In genomic region chr9:119207113-119207512, GRCm38 (mm10) we compare ENCODE assay signal across 18 mouse cellular contexts. TPM values are rescaled to one million over a fixed set of nuclear protein-coding genes. Genes with fewer than 3 reads are reported as not detected.
"Had no signal": no experiment of that assay in that cellular context is flagged by ENCODE, and none has a peak within 500 bp of the region (broad histone marks: within the 10 kb centered on the region; RNA-seq: fewer than 3 reads in every experiment).

No protein-coding gene starts in this region.

- H3K4me3 ChIP-seq: left cerebral cortex, adult 2 months; limb, embryonic 10.5 days; liver, embryonic 15.5 days; midbrain, embryonic 10.5 days; neural tube, embryonic 12.5 days had no signal

- H3K9me3 ChIP-seq: limb, embryonic 10.5 days; liver, embryonic 15.5 days had no signal

- H3K27me3 ChIP-seq: liver, embryonic 15.5 days; neural tube, embryonic 12.5 days had no signal

- DNase-seq: lung, adult 2 months; lung, postnatal 4 days; midbrain, embryonic 14.5 days; right cerebral cortex, postnatal 25 days; thymus, postnatal 4 days had no signal

- H3K4me2 ChIP-seq: liver, embryonic 11.5 days; liver, embryonic 15.5 days; neural tube, embryonic 12.5 days had no signal

- H3K27ac ChIP-seq: hindbrain, postnatal 0 days; left cerebral cortex, adult 2 months; limb, embryonic 10.5 days; liver, embryonic 15.5 days; midbrain, embryonic 10.5 days; neural tube, embryonic 12.5 days had no signal

- ATAC-seq: hindbrain, postnatal 0 days; lung, postnatal 0 days had no signal

- H3K4me1 ChIP-seq: limb, embryonic 10.5 days; liver, embryonic 15.5 days; midbrain, embryonic 10.5 days; neural tube, embryonic 12.5 days had no signal

- H3K9ac ChIP-seq: liver, embryonic 15.5 days; neural tube, embryonic 12.5 days had no signal

- H3K36me3 ChIP-seq: limb, embryonic 10.5 days; liver, embryonic 15.5 days; midbrain, embryonic 10.5 days; neural tube, embryonic 12.5 days had no signal

RNA-seq across cellular contexts. Expression of gene Slc22a13, which starts 1.8 kb away (rescaled TPM):
- polyA plus RNA-seq: hindbrain, postnatal 0 days; intestine, embryonic 14.5 days; limb, embryonic 10.5 days; liver, embryonic 11.5 days; liver, embryonic 15.5 days; lung, postnatal 0 days; midbrain, embryonic 10.5 days; neural tube, embryonic 12.5 days; stomach, embryonic 16.5 days; thymus, postnatal 0 days had no signal

RNA-seq across cellular contexts. Expression of gene Gm47289, which starts 48.2 kb away (rescaled TPM):
- polyA plus RNA-seq: hindbrain, postnatal 0 days; intestine, embryonic 14.5 days; large intestine, adult 2 months; limb, embryonic 10.5 days; liver, embryonic 11.5 days; liver, embryonic 15.5 days; lung, adult 2 months; lung, postnatal 0 days; midbrain, embryonic 10.5 days; midbrain, embryonic 14.5 days; neural tube, embryonic 12.5 days; small intestine, adult 2 months; stomach, embryonic 16.5 days; thymus, postnatal 0 days had no signal
